Mouse (Mus musculus) ES-CJ7 (cell line): ENCODE data around the gene Prune1.

Experiments
- DNase-seq: peaks from one replicate; pipeline ENCODE4 v3.0.0; 2011; ENCODE audit warnings: low read depth, low spot score

Prune1 gene

DNA sequence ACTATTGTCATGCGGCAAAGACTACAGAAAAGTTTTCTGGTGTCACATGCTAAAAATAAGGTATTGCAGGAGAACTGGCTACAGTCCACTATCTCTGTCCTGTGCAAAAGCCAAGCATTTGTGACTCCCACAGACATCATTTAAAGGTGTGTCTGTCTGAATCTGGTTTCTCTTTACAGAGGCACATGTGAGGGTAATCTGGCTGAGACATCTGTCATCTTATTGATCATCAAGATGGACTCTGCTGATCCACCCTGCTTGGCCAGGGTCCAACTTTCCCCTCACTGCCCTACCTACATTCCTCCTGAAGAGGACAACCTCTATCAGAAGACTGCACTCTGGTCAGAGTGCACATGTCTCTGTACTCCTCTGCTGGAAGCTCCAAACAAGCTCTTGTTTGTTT, 4.7 kb downstream of the Prune1 start:
- DNase-seq: no peak

GRCm38 (mm10) chr3:95276428-95276934, 5.4 kb downstream of the Prune1 start:
- DNase-seq: no peak

GRCm38 (mm10) chr3:95275161-95275560, 6.7 kb downstream of the Prune1 start:
- DNase-seq: no peak

DNA sequence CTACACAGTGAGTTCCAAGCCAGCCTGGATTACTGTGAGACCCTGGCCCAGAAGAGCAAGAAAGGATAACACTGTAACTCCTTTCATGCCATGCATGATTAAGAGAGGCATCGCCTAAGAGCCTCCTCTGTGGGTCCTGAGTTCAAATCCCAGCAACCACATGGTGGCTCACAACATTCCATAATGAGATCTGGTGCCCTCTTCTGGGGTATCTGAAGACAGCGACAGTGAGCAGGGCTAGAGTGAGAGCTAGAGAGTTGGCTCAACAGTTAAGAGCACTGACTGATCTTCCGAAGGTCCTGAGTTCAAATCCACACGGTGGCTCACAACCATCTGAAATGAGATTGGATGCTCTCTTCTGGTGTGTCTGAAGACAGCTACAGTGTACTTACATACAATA, 7.4 kb downstream of the Prune1 start:
- no peak for DNase-seq

- DNase-seq: no peak
Measured at GRCm38 (mm10) chr3:95273471-95273870, 8.4 kb downstream of the Prune1 start.

DNA sequence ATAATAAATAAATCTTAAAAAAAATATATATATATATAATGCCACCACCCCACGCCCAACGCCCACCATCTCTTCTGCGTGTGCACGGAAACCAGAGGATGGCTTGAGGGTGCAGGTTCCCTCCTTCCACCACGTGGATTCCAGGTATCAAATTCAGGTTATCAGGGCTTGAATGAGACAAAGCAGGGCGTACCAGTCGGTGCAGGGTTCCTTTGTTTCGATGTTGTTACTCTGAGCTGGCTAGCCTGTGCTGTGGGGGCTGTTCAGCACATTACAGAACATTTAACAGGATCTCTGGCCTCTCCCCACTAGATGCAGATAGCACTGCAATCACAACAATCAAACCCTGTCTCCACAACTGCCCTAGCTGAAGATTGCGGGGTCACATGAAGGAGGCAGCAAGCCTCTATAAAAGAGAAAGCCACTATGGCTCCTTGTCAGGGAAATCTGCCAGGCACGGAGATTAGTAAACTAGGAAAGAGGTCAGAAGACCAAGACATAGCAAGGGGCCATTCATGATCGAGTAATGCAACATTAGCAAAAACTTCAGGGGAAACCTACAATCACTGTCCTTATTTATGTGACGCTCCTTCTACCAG, 11.0 kb downstream of the Prune1 start:
- DNase-seq: peak; percentile 59

GRCm38 (mm10) chr3:95269789-95270188, 12.1 kb downstream of the Prune1 start:
- DNase-seq: no peak

DNA sequence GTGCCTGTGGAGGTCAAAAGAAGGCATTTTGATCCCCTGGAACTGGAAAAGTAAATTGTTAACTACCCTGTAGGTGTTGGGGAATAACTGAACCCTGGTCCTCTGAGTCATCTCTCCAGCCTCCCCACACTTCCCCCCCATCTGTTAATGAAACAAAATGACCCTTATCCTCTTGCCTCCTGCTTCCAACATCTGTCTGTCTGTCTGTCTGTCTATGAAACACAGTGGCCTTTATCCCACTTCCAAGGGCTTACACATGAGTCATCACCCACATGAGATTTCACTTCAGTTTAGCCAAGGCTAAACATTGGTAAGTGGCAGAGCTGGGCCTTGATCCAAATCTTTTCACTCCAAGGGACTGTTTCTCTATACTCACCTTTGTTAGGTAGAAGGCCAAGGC, 14.0 kb downstream of the Prune1 start:
- no peak for DNase-seq

DNA sequence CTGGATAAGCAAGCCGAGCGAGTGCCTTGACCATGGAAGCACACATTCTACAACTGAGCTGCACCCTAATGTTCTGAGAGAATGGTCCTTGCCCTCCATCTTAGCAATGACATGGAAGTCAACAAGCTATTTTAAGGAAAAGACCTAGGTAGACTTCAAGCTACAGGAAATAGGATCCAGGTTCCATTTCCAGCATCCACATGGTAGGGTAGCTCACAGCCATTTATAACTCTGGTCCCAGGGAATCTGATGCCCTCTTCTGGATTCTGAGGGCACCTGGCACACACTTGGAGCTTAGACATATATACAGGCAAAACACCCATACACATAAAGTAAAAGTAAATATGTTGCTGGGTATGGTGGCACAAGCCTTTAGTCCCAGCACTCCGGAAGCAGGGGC, 15.8 kb downstream of the Prune1 start:
- DNase-seq: no peak

- no peak for DNase-seq
Measured at GRCm38 (mm10) chr3:95264724-95265123, 17.2 kb downstream of the Prune1 start.

- peak; percentile 86 for DNase-seq
Measured at GRCm38 (mm10) chr3:95263089-95263739, 18.7 kb downstream of the Prune1 start.

DNA sequence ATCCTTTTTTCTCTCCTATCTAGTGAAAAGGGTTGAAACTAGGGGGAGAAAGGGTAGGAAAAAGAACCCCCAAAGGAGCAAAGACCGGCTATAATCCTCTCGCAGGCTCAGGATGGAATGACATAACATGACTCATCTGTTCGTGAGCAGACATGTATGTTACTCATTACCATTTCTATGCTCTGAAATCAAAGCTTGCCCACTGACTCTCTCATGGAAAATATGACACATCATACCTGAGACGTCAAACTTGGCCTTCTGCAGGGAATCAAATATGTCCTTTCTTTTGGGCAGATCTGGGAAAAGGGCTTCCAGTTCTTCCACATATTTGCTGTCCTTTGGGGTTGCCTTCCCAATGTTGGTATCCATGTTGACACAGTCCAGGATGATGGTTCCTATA, 19.9 kb downstream of the Prune1 start:
- no peak for DNase-seq

DNA sequence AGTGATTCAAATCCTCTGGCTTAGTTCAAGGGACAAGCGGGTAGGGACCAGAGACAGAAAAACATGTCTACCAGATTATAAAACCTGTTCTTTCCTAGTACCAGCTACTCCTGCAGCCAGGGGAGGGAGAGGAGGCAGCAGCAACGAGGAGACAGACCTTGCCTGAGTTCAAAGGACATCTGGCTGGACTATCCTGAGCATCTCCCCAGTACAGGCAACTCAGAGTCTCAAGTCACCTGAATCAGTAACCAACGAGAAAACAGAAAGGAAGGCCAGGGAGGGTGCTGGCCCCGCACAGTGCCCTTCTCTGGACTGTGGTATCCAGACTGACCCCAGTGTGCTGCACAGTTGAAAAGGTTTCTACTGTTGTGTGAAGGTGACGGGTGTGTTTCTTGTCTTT, 24.9 kb downstream of the Prune1 start:
- DNase-seq: no peak

- DNase-seq: no peak
Measured at GRCm38 (mm10) chr3:95250783-95251424, 31.0 kb downstream of the Prune1 start, which contains the start of gene Bnipl. Gene Bnipl, minus strand, starts transcription at chr3:95251193.

- no peak for DNase-seq
Measured at GRCm38 (mm10) chr3:95250361-95250760, 31.5 kb downstream of the Prune1 start.

- DNase-seq: no peak
Measured at GRCm38 (mm10) chr3:95247660-95248336, 34.1 kb downstream of the Prune1 start.

- no peak for DNase-seq
Measured at GRCm38 (mm10) chr3:95246465-95247231, 35.2 kb downstream of the Prune1 start.

DNA sequence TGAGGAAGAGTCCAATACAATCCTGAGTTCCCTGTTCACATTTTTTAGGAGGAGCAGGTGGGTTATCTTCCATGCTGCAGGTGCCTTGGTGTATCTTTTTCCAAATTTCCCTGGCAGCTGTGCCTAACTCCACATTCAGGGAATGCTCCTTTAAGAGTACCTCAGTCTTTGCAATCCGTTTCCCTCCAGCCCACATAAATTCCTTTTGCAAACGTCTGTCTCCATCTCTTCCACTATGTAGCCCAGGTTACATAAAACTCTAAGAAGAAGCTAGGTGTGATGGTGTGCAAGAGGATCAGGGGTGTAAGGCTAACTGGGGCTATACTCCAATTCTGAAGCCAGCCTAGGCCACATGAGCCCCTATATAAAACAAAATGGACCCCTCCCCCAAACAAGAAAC, 38.8 kb downstream of the Prune1 start:
- no peak for DNase-seq

GRCm38 (mm10) chr3:95241498-95241897, 40.4 kb downstream of the Prune1 start, which contains the start of gene Gm128:
Gene Gm128, minus strand, starts transcription at chr3:95241598.
- no peak for DNase-seq

DNA sequence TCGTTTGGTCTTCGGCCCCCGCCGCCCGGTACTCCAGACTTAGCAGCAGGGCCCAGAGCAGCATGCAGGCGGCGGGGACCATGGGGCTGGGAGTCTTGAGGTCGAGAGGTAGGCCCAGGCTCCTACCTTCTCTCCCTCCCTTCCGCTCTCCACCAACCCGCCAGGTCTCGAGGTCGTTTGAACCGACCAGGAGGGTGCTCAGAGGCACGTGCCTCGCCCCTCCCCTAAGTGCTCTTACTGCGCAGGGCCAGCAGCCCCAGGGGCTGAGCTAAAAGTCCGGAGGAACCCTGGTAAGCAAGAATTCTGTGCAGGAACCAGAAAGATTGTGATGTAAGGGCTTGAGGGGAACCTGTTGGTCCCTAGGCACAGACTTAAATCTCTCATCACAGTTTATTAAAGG, 41.0 kb downstream of the Prune1 start:
- DNase-seq: peak; percentile 67

DNA sequence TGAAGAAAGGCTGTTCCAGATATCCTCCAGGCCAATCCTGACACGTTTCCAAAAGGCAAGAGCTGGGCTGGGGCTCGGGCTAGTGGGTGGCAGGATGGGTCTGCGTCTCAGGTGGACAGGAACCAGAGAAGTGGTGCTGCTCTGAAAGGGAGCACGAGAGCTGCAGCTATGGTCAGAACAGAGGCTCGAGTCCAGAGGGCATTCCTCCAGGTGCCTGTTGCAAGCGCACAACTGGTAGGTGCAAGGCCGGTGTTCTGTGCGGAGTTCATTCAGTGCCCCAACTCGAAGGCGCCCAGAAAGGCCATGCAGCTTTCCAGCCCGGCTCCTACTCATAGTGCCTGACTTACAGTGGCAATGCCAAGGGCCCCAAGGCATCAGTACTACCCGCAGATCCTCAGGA, 41.9 kb downstream of the Prune1 start:
- no peak for DNase-seq
